Mouse (Mus musculus) megakaryocyte-erythroid progenitor cell, adult 5-6 weeks (primary cell): ENCODE measurements at regions not wholly inside any gene's neighbourhood (a gene's known extent, or its start where the extent isn't known, plus 50 kb on each side); places are given as distances from the start of the nearest gene placed in this dataset.

Source experiments
- ATAC-seq: replicated peaks from 2 replicates; pipeline ENCODE4 v1.8.0; 2016; ENCODE audit warnings: mild to moderate bottlenecking, inconsistent platforms; ENCODE audit not compliant: severe bottlenecking, poor library complexity, low FRiP score, low TSS enrichment

GRCm38 (mm10) chr9:115526322-115526721 is 216.1 kb upstream of the Stt3b start:
- 0 out of 2 replicates have a peak, but pooled peaks have one; percentile 20 for ATAC-seq

- ATAC-seq, result no peak
Observed at GRCm38 (mm10) chr9:115526981-115527380, 216.8 kb upstream of the Stt3b start.

GRCm38 (mm10) chr9:115534198-115534597 is 224.0 kb upstream of the Stt3b start:
- no peak for ATAC-seq

GRCm38 (mm10) chr9:115543665-115544064 is 233.4 kb upstream of the Stt3b start:
- ATAC-seq, result no peak

- no peak for ATAC-seq
Observed at GRCm38 (mm10) chr9:115545178-115545577, 235.0 kb upstream of the Stt3b start.

GRCm38 (mm10) chr9:115545792-115546191 is 235.6 kb upstream of the Stt3b start:
- ATAC-seq, result no peak

GRCm38 (mm10) chr9:115547625-115548325 is 237.6 kb upstream of the Stt3b start:
- peak; percentile 50; the same call in 1 of the 2 replicates for ATAC-seq

- ATAC-seq, result peak; percentile 62; the same call in 1 of the 2 replicates
Observed at GRCm38 (mm10) chr9:115548722-115549349, 238.6 kb upstream of the Stt3b start.

- no peak for ATAC-seq
Observed at GRCm38 (mm10) chr9:115551080-115551479, 240.9 kb upstream of the Stt3b start.

- ATAC-seq, result no peak
Observed at GRCm38 (mm10) chr9:115551501-115551900, 241.3 kb upstream of the Stt3b start.

- ATAC-seq, result no peak
Observed at GRCm38 (mm10) chr9:115558131-115558530, 247.9 kb upstream of the Stt3b start.

GRCm38 (mm10) chr9:115559521-115559920 is 249.3 kb upstream of the Stt3b start:
- ATAC-seq, result no peak

GRCm38 (mm10) chr9:115561207-115561606 is 251.0 kb upstream of the Stt3b start:
- ATAC-seq, result no peak

GRCm38 (mm10) chr9:115562783-115563182 is 252.6 kb upstream of the Stt3b start:
- ATAC-seq, result no peak

- ATAC-seq, result no peak
Observed at GRCm38 (mm10) chr9:115564366-115564765, 254.1 kb upstream of the Stt3b start.

GRCm38 (mm10) chr9:115568693-115569334 is 258.6 kb upstream of the Stt3b start:
- no peak for ATAC-seq

GRCm38 (mm10) chr9:115570998-115571397 is 260.8 kb upstream of the Stt3b start:
- no peak for ATAC-seq

- ATAC-seq, result no peak
Observed at GRCm38 (mm10) chr9:115581116-115581515, 270.9 kb upstream of the Stt3b start.

GRCm38 (mm10) chr9:115583548-115583947 is 273.3 kb upstream of the Stt3b start:
- no peak for ATAC-seq

- no peak for ATAC-seq
Observed at GRCm38 (mm10) chr9:115584874-115585273, 274.7 kb upstream of the Stt3b start.

- no peak for ATAC-seq
Observed at GRCm38 (mm10) chr9:115592466-115592865, 282.2 kb upstream of the Stt3b start.
